Mouse (Mus musculus) spleen, adult 2 months (tissue): ENCODE measurements around the gene Cdc20b. TPM values are rescaled to one million over a fixed set of nuclear protein-coding genes. Genes with fewer than 3 reads are reported as not detected.

Experiments
- DNase-seq, 2 experiments: peaks; one replicate each; pipeline versions ENCODE4 v3.0.0 to v3.0.0-alpha.2; 2012 to 2021; ENCODE audit warnings: low spot score in 2 of 2, low read depth in 1 of 2
- H3K27ac ChIP-seq: fragments of 200-500 bp; 2 replicates; pipeline ENCODE4 v1.5.1; 2012; ENCODE audit warnings: low read length, inconsistent platforms; ENCODE audit not compliant: insufficient read depth
- H3K27me3 ChIP-seq: fragments of 200-500 bp; 2 replicates; pipeline ENCODE4 v1.6.1; 2012; ENCODE audit warnings: mild to moderate bottlenecking, moderate library complexity, low read length, inconsistent platforms; ENCODE audit not compliant: control insufficient read depth, insufficient read depth
- H3K36me3 ChIP-seq: fragments of 200-500 bp; 2 replicates; pipeline ENCODE4 v1.6.1; 2012; ENCODE audit warnings: mild to moderate bottlenecking, low read length, inconsistent platforms; ENCODE audit not compliant: control insufficient read depth, insufficient read depth
- H3K4me1 ChIP-seq: fragments of 200-500 bp; 2 replicates; pipeline ENCODE4 v1.6.1; 2011; ENCODE audit warnings: inconsistent platforms; ENCODE audit not compliant: control insufficient read depth, insufficient read depth, insufficient read length
- H3K4me3 ChIP-seq: fragments of 200-500 bp; 2 replicates; pipeline ENCODE4 v1.5.1; 2011; ENCODE audit warnings: mild to moderate bottlenecking, inconsistent platforms; ENCODE audit not compliant: insufficient read depth, insufficient read length; ENCODE audit errors: extremely low read depth
- CTCF ChIP-seq: fragments of 200-500 bp; IDR thresholded peaks from 2 replicates; pipeline ENCODE4 v1.5.1; 2011; ENCODE audit warnings: mild to moderate bottlenecking, inconsistent platforms; ENCODE audit not compliant: insufficient read depth, insufficient read length, insufficient replicate concordance; ENCODE audit errors: extremely low read depth
- POLR2A ChIP-seq: fragments of 200-500 bp; IDR thresholded peaks from 2 replicates; pipeline ENCODE4 v1.6.1; 2011; ENCODE audit warnings: low read depth, low read length, inconsistent platforms
- WGBS: fragments of 180-500 bp; shearing (Covaris S2); methylation state at CpG from one replicate; pipeline ENCODE4 v1.1.7; 2018; 5-methylcytosine and 5-hydroxymethylcytosine counted together
- polyA plus RNA-seq: library from polyadenylated mRNA; depleted of rRNA; stranded (reverse); fragments of >200 nt; gene quantifications from 2 replicates; pipeline ENCODE4 v1.2.3, GENCODE M21; 2012

The Cdc20b gene
- polyA plus RNA-seq, 1 experiment: 0.26 TPM

DNA sequence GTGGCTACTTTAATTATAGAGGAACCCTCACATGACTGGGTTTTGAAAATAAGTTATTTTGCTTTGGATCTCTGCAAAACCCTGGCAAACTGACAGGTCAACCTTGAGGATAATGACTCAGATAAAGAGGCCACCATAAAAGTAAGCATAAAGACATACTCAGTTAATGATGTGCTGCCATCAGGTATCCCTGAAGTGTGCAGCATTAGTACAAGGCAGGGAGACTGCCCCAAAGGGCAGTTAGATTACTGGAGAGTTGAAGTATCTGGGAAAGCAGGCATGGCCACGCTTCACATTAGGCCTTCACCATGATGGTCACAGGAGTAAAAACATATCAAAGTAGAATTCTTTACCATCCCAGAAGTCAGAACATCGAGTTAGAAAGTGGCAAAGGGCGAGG, 10.0 kb downstream of the Cdc20b start:
- H3K27me3 ChIP-seq: peaks cover 4% of the 10 kb centered on the region; the same call in 1 of the 2 replicates
- no peak for TF ChIP-seq CTCF
- no peak for TF ChIP-seq POLR2A
- H3K4me1 ChIP-seq: no peaks in the 10 kb centered on the region
- no peak overlapping the region for H3K4me3 ChIP-seq
- H3K36me3 ChIP-seq: no peaks in the 10 kb centered on the region
- no peak overlapping the region for H3K27ac ChIP-seq
- WGBS: 79% methylated on average over 3 of the region's 3 CpGs
- DNase-seq: no peak

DNA sequence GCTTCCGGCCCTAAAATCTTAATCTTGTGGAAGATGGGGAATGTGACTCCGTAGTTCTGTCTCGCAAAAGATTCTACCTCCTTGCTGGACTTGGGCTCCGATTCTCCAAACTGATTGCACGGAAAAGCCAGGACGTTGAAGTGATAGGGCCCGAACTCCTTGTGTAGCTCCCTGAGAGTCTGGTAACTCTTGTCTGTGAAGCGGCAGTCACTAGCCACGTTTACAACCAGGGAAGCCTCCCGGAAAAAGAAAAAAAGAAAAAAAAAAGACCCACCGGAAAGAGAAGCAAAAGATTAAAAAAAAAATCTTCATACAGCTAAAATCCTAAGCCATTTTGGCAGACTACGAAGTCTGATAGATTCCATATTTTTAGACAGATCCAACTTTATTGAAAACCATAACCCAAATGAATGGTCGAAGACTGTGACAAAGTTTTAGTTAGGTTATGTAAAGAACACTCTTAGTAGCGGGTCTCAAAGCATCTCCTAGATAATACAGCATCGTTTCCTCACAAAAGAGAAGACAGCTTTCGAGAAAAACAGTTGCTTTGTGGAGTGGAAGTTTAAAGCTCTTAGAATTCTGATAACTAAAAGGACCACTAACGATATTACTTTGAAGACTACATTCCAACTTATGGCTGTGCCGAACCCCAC, 10.7 kb downstream of the Cdc20b start:
- TF ChIP-seq CTCF: no peak
- no peak for TF ChIP-seq POLR2A
- Histone ChIP-seq H3K4me1 (no peaks in the 10 kb centered on the region), H3K27ac (no peak overlapping the region), H3K36me3 (no peaks in the 10 kb centered on the region), H3K27me3 (peaks cover 4% of the 10 kb centered on the region; the same call in 1 of the 2 replicates), H3K4me3 (peak overlapping the region; percentile 36; the same call in 1 of the 2 replicates)
- WGBS: 55% methylated on average over 18 of the region's 18 CpGs
- DNase-seq: no peak

DNA sequence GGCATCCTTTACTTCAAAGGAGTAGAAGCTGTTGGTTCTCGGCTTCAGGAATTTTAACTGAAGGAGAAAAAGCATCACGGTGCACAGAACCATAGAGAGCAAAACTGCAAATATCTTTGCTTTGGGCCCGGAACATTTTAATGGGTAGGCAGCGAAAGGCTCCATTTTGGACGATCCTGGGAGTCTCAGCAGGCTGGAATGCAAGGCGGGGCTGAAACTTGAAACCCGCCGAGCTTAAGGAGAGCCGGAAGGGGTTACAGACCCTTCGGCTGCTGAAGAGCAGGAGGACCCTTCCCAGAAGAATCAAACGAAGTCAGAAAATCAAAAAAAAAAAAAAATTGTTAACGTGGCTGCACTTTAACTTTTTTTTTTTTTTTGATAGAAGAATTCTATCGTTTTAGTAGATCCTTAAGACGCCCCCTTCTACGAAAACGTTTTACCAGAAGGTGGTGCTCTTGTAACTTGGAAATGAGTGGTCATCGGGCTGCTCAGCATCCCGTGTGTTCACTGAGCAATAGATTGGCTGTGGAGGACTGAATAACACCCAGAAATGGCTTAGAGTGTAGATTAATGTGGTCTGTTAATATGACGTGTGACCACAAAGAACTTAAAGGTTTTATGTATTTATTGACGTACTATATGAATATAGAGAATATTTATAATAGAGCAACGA, 11.4 kb downstream of the Cdc20b start, which contains the start of gene Gpx8:
Gene Gpx8 (minus strand): TSS at position 200 of the 673 bp plus-strand sequence.
- Histone ChIP-seq H3K36me3 (no peaks in the 10 kb centered on the region), H3K4me3 (peak within 1 kb of the TSS; percentile 36), H3K27ac (no peak within 1 kb of the TSS), H3K27me3 (peaks cover 4% of the 10 kb centered on the region; the same call in 1 of the 2 replicates), H3K4me1 (no peaks in the 10 kb centered on the region)
- no peak for DNase-seq
- TF ChIP-seq POLR2A: no peak
- no peak for TF ChIP-seq CTCF
- 11% methylated on average over 21 of the region's 21 CpGs for WGBS

DNA sequence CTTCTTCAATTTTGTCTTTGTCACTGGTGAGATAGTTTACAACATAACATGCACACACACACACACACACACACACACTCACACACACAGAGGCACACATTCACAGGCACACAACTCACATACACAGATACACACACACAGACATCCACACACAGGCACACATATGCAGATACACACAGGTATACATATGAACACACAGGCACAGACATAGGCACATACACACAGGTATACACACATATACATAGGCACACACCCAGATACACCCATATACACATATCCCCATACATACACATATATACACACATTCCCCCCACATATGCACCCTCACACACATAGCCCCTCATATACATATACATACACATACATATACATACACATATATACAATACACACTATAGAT, 12.1 kb downstream of the Cdc20b start:
- H3K27ac ChIP-seq: no peak overlapping the region
- DNase-seq: no peak
- TF ChIP-seq CTCF: no peak
- no peak for TF ChIP-seq POLR2A
- H3K27me3 ChIP-seq: peaks cover 4% of the 10 kb centered on the region; the same call in 1 of the 2 replicates
- H3K4me3 ChIP-seq: no peak overlapping the region
- no peaks in the 10 kb centered on the region for H3K36me3 ChIP-seq
- H3K4me1 ChIP-seq: no peaks in the 10 kb centered on the region

DNA sequence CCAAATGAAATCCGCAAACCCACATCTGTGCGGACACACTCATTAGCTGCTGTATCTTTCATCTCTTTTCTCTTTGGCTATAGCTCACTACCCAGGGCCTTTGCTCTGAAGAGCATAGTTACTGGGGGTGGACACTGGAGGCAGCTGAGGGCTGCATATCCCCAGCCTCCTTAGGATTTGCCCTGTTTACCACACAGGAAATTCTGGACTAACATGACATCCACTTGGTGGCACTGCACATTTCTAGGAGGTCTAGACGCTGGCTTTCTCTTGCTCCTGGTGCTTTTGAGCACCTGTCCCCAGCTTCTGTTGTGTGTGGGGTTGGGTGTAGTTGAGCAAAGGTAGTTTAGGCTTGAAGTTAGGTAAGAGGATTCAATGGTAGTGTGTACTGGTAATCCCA, 12.7 kb downstream of the Cdc20b start:
- H3K4me1 ChIP-seq: no peaks in the 10 kb centered on the region
- peaks cover 4% of the 10 kb centered on the region; the same call in 1 of the 2 replicates for H3K27me3 ChIP-seq
- TF ChIP-seq CTCF (no peak), POLR2A (no peak)
- no peak overlapping the region for H3K4me3 ChIP-seq
- no peaks in the 10 kb centered on the region for H3K36me3 ChIP-seq
- 78% methylated on average over 3 of the region's 3 CpGs for WGBS
- no peak for DNase-seq
- H3K27ac ChIP-seq: no peak overlapping the region

DNA sequence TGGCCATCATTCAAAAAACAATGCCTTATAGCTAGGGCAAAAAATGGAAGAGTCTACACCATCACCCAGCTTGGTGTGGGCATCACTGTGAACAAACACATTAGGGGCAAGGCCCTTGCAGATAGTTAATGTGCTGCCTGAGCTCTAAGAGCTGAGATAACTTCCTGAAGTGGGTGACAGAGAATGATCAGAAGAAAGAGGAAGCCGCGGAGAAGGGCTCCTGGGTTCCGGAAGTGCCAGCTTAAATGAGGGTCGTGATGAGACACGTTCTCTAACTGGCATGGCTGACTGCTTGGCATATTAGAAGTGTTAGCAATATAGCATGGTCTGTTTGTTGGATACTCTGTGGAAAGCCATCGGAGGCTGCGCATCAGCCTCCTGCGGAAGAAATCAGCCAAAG, 19.3 kb downstream of the Cdc20b start:
- no peak for DNase-seq
- Histone ChIP-seq H3K4me3 (no peak overlapping the region), H3K36me3 (no peaks in the 10 kb centered on the region), H3K4me1 (no peaks in the 10 kb centered on the region; the same call in 1 of the 2 replicates), H3K27ac (no peak overlapping the region), H3K27me3 (no peaks in the 10 kb centered on the region)
- TF ChIP-seq CTCF (no peak), POLR2A (no peak)
- WGBS: 51% methylated on average over 8 of the region's 8 CpGs

DNA sequence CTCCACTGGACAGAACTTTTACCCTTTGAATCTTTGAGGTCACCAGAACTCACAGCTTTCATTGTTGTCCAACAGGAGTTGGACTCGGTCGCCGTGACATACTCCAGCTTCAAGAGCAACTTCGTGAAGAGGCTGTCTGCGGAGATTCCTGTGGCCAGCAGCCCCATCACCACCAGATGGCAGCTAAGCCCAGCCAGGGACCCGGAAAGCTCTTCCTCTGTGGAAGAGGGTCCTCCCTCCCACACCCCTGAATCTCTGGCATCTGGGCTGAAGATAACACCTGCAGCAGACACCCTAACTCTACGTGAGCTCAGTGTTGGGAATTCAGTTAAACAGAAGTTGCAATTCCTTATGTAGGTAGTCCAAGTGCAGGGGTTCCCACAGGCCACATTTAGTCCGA, 20.9 kb downstream of the Cdc20b start:
- 75% methylated on average over 8 of the region's 8 CpGs for WGBS
- Histone ChIP-seq H3K36me3 (no peaks in the 10 kb centered on the region), H3K4me1 (no peaks in the 10 kb centered on the region; the same call in 1 of the 2 replicates), H3K27me3 (no peaks in the 10 kb centered on the region), H3K27ac (no peak overlapping the region), H3K4me3 (no peak overlapping the region)
- TF ChIP-seq CTCF: no peak
- TF ChIP-seq POLR2A: no peak
- no peak for DNase-seq
